Mouse (Mus musculus): ENCODE measurements at regions not wholly inside any gene's neighbourhood (a gene's known extent, or its start where the extent isn't known, plus 50 kb on each side); places are given as distances from the start of the nearest gene placed in this dataset.

GRCm38 (mm10) chr1:137088148-137088547, 127.9 kb upstream of the Nr5a2 start:
- TF ChIP-seq FLI1 (IDR thresholded peaks at IDR 0.05; ENCODE audit: low read length) (no peak), GATA1 (IDR thresholded peaks at IDR 0.05; ENCODE audit: borderline replicate concordance, low read length) (no peak)
